Mouse (Mus musculus) CH12.LX (cell line): Measurements from ENCODE around the gene Entr1.
"Not testable (repeated sequence)": the region's sequence is repeated elsewhere in the genome, so short reads cannot be mapped to it uniquely, and the experiment has no call there.

Experiments
- CTCF ChIP-seq, 2 experiments: IDR thresholded peaks in 1 of 2; conservative IDR thresholded peaks in 1 of 2; 2 replicates each; pipeline ENCODE4 v1.5.1; 2011 to 2012; ENCODE audit warnings: low read depth in 2 of 2, low read length in 2 of 2, improper control_type of control experiment in 1 of 2, inconsistent platforms in 1 of 2, mild to moderate bottlenecking in 1 of 2, moderate library complexity in 1 of 2
- E2F4 ChIP-seq: IDR thresholded peaks from 2 replicates; pipeline ENCODE4 v1.6.1; 2011; ENCODE audit warnings: low read depth, low read length, improper control_type of control experiment; ENCODE audit not compliant: insufficient replicate concordance
- ELF1 ChIP-seq: IDR thresholded peaks from 2 replicates; pipeline ENCODE4 v1.6.1; 2014; ENCODE audit warnings: low read depth, mild to moderate bottlenecking, inconsistent platforms, low read length, improper control_type of control experiment
- GABPA ChIP-seq: IDR thresholded peaks from 2 replicates; pipeline ENCODE4 v1.6.1; 2012; ENCODE audit warnings: low read depth, low read length, improper control_type of control experiment, inconsistent platforms; ENCODE audit not compliant: insufficient replicate concordance
- POLR2A ChIP-seq: IDR thresholded peaks from 2 replicates; pipeline ENCODE4 v1.6.1; 2011; ENCODE audit warnings: low read depth, mild to moderate bottlenecking, improper control_type of control experiment, low read length
- RAD21 ChIP-seq: IDR thresholded peaks from 2 replicates; pipeline ENCODE4 v1.6.1; 2011; ENCODE audit warnings: low read depth, mild to moderate bottlenecking, low read length, improper control_type of control experiment, moderate library complexity
- SIN3A ChIP-seq: IDR thresholded peaks from 2 replicates; pipeline ENCODE4 v1.6.1; 2012; ENCODE audit warnings: low read length, improper control_type of control experiment, inconsistent platforms
- UBTF ChIP-seq: IDR thresholded peaks from 2 replicates; pipeline ENCODE4 v1.6.1; 2012; ENCODE audit warnings: low read depth, mild to moderate bottlenecking, inconsistent platforms, low read length, improper control_type of control experiment, moderate library complexity
- USF1 ChIP-seq: IDR thresholded peaks from 2 replicates; pipeline ENCODE4 v1.6.1; 2014; ENCODE audit warnings: low read depth, mild to moderate bottlenecking, inconsistent platforms, low read length, improper control_type of control experiment

DNA sequence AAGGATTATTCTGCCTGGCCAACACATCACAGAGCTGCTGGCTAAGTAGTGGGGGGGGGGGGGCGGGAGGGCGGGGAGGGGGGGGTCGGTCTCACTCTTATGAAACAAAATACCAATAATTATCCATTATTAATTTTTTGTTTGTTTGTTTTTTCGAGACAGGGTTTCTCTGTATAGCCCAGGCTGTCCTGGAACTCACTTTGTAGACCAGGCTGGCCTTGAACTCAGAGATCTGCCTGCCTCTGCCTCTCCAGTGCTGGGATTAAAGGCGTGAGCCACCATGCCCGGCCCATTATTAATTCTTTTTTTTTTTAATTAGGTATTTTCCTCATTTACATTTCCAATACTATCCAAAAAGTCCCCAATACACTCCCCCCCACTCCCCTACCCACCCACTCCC lies 8.2 kb downstream of the Entr1 start:
- TF ChIP-seq E2F4; USF1; GABPA; ELF1; CTCF (conservative IDR thresholded peaks at IDR 0.05 in 1 of 2, IDR thresholded peaks at IDR 0.05 in 1 of 2; ENCODE audit: low read depth in 2 of 2, low read length in 2 of 2); POLR2A; UBTF; RAD21; SIN3A: not testable (repeated sequence)
